Mouse (Mus musculus): ENCODE measurements around the gene Fndc10. TPM values are rescaled to one million over a fixed set of nuclear protein-coding genes. Genes with fewer than 3 reads are reported as not detected.
"Not testable (repeated sequence)": the region's sequence is repeated elsewhere in the genome, so short reads cannot be mapped to it uniquely, and the experiment has no call there.

Gene Fndc10
- total and polyA plus RNA-seq, 3 experiments: 0.16 TPM; not detected in 2

GRCm38 (mm10) chr4:155739152-155739551 is 45.0 kb downstream of the Fndc10 start:
- peaks cover 89% of the 10 kb centered on the region for H3K36me3 ChIP-seq (replicated peaks)
- peaks cover 29% of the 10 kb centered on the region for H3K4me1 ChIP-seq (ENCODE audit: insufficient read depth, low read depth, low read length)
- no peak overlapping the region; the same call in 1 of the 2 replicates for H3K4me3 ChIP-seq (ENCODE audit: low read depth, low read length)
- DNase-seq (ENCODE audit: low spot score): no peak
- H3K9me3 ChIP-seq (replicated peaks): no peaks in the 10 kb centered on the region
- ATAC-seq (ENCODE audit: extremely low read depth, insufficient number of reproducible peaks, low FRiP score, poor library complexity, severe bottlenecking): no peak
- H3K27me3 ChIP-seq (ENCODE audit: insufficient read depth, low read length): no peaks in the 10 kb centered on the region
- TF ChIP-seq CTCF (IDR thresholded peaks at IDR 0.05; ENCODE audit: low read depth, low read length) (no peak), TAL1 (conservative IDR thresholded peaks at IDR 0.05; ENCODE audit: low read depth, low read length) (no peak), GATA2 (IDR thresholded peaks at IDR 0.05; ENCODE audit: borderline replicate concordance, low read depth, low read length) (no peak), POLR2AphosphoS5 (IDR thresholded peaks at IDR 0.05; ENCODE audit: insufficient replicate concordance, low read depth, low read length) (no peak), GATA1 (IDR thresholded peaks at IDR 0.05; ENCODE audit: borderline replicate concordance, low read length) (no peak)

- H3K4me1 ChIP-seq (ENCODE audit: insufficient read depth, low read depth, low read length): peaks cover 26% of the 10 kb centered on the region
- DNase-seq (ENCODE audit: low spot score) (no peak), ATAC-seq (ENCODE audit: extremely low read depth, insufficient number of reproducible peaks, low FRiP score, poor library complexity, severe bottlenecking) (no peak)
- H3K27me3 ChIP-seq (ENCODE audit: insufficient read depth, low read length): no peaks in the 10 kb centered on the region
- peaks cover 95% of the 10 kb centered on the region for H3K36me3 ChIP-seq (replicated peaks)
- H3K9me3 ChIP-seq (replicated peaks): no peaks in the 10 kb centered on the region
- peak overlapping the region; percentile 39 for H3K4me3 ChIP-seq (ENCODE audit: low read depth, low read length)
- TF ChIP-seq GATA1 (IDR thresholded peaks at IDR 0.05; ENCODE audit: borderline replicate concordance, low read length) (no peak), GATA2 (IDR thresholded peaks at IDR 0.05; ENCODE audit: borderline replicate concordance, low read depth, low read length) (no peak), TAL1 (conservative IDR thresholded peaks at IDR 0.05; ENCODE audit: low read depth, low read length) (no peak), POLR2AphosphoS5 (IDR thresholded peaks at IDR 0.05; ENCODE audit: insufficient replicate concordance, low read depth, low read length) (no peak), CTCF (IDR thresholded peaks at IDR 0.05; ENCODE audit: low read depth, low read length) (no peak)
Measured at GRCm38 (mm10) chr4:155739741-155740636, 45.8 kb downstream of the Fndc10 start.

- DNase-seq (ENCODE audit: low spot score); ATAC-seq (ENCODE audit: extremely low read depth, insufficient number of reproducible peaks, low FRiP score, poor library complexity, severe bottlenecking); H3K9me3 ChIP-seq (replicated peaks); H3K4me3 ChIP-seq (ENCODE audit: low read depth, low read length); H3K27me3 ChIP-seq (ENCODE audit: insufficient read depth, low read length): not testable (repeated sequence)
- Histone ChIP-seq H3K36me3 (replicated peaks) (peaks cover 100% of the 10 kb centered on the region), H3K4me1 (ENCODE audit: insufficient read depth, low read depth, low read length) (peaks cover 23% of the 10 kb centered on the region)
Measured at GRCm38 (mm10) chr4:155740681-155741080, 46.5 kb downstream of the Fndc10 start.

GRCm38 (mm10) chr4:155742684-155743083 is 48.5 kb downstream of the Fndc10 start:
- Histone ChIP-seq H3K9me3 (replicated peaks) (no peaks in the 10 kb centered on the region), H3K4me3 (ENCODE audit: low read depth, low read length) (no peak overlapping the region), H3K4me1 (ENCODE audit: insufficient read depth, low read depth, low read length) (peaks cover 18% of the 10 kb centered on the region), H3K27me3 (ENCODE audit: insufficient read depth, low read length) (no peaks in the 10 kb centered on the region), H3K36me3 (replicated peaks) (peaks cover 100% of the 10 kb centered on the region)
- DNase-seq (ENCODE audit: low spot score) (no peak), ATAC-seq (ENCODE audit: extremely low read depth, insufficient number of reproducible peaks, low FRiP score, poor library complexity, severe bottlenecking) (no peak)
- TF ChIP-seq CTCF (IDR thresholded peaks at IDR 0.05; ENCODE audit: low read depth, low read length) (no peak), GATA1 (IDR thresholded peaks at IDR 0.05; ENCODE audit: borderline replicate concordance, low read length) (no peak), GATA2 (IDR thresholded peaks at IDR 0.05; ENCODE audit: borderline replicate concordance, low read depth, low read length) (no peak), TAL1 (conservative IDR thresholded peaks at IDR 0.05; ENCODE audit: low read depth, low read length) (no peak), POLR2AphosphoS5 (IDR thresholded peaks at IDR 0.05; ENCODE audit: insufficient replicate concordance, low read depth, low read length) (no peak)

GRCm38 (mm10) chr4:155744474-155744873 is 50.3 kb downstream of the Fndc10 start:
- no peak for ATAC-seq (ENCODE audit: extremely low read depth, insufficient number of reproducible peaks, low FRiP score, poor library complexity, severe bottlenecking)
- Histone ChIP-seq H3K36me3 (replicated peaks) (peaks cover 100% of the 10 kb centered on the region), H3K9me3 (replicated peaks) (no peaks in the 10 kb centered on the region), H3K4me1 (ENCODE audit: insufficient read depth, low read depth, low read length) (peaks cover 14% of the 10 kb centered on the region), H3K27me3 (ENCODE audit: insufficient read depth, low read length) (no peaks in the 10 kb centered on the region), H3K4me3 (ENCODE audit: low read depth, low read length) (no peak overlapping the region)
- no peak for DNase-seq (ENCODE audit: low spot score)
- TF ChIP-seq POLR2AphosphoS5 (IDR thresholded peaks at IDR 0.05; ENCODE audit: insufficient replicate concordance, low read depth, low read length) (no peak), TAL1 (conservative IDR thresholded peaks at IDR 0.05; ENCODE audit: low read depth, low read length) (no peak), GATA1 (IDR thresholded peaks at IDR 0.05; ENCODE audit: borderline replicate concordance, low read length) (no peak), CTCF (IDR thresholded peaks at IDR 0.05; ENCODE audit: low read depth, low read length) (no peak), GATA2 (IDR thresholded peaks at IDR 0.05; ENCODE audit: borderline replicate concordance, low read depth, low read length) (no peak)

GRCm38 (mm10) chr4:155745136-155745535 is 51.0 kb downstream of the Fndc10 start:
- Histone ChIP-seq H3K4me3 (ENCODE audit: low read depth, low read length) (no peak overlapping the region), H3K27me3 (ENCODE audit: insufficient read depth, low read length) (no peaks in the 10 kb centered on the region), H3K9me3 (replicated peaks) (no peaks in the 10 kb centered on the region), H3K4me1 (ENCODE audit: insufficient read depth, low read depth, low read length) (peaks cover 16% of the 10 kb centered on the region), H3K36me3 (replicated peaks) (peaks cover 100% of the 10 kb centered on the region)
- no peak for DNase-seq (ENCODE audit: low spot score)
- no peak for TF ChIP-seq GATA2 (IDR thresholded peaks at IDR 0.05; ENCODE audit: borderline replicate concordance, low read depth, low read length)
- TF ChIP-seq GATA1 (IDR thresholded peaks at IDR 0.05; ENCODE audit: borderline replicate concordance, low read length): no peak
- TF ChIP-seq CTCF (IDR thresholded peaks at IDR 0.05; ENCODE audit: low read depth, low read length): no peak
- TF ChIP-seq TAL1 (conservative IDR thresholded peaks at IDR 0.05; ENCODE audit: low read depth, low read length): no peak
- TF ChIP-seq POLR2AphosphoS5 (IDR thresholded peaks at IDR 0.05; ENCODE audit: insufficient replicate concordance, low read depth, low read length): no peak
- no peak for ATAC-seq (ENCODE audit: extremely low read depth, insufficient number of reproducible peaks, low FRiP score, poor library complexity, severe bottlenecking)

Other genes with a start within 250 kb of the Fndc10 start
Only the 20 nearest of the 25 such genes appear.
- gene Nadk, start 132.0 kb upstream of the Fndc10 start, total RNA-seq (2014; fragmentation: Nextera tagmentation): 50.4 and 61.6 TPM in 2 replicates
- gene Nadk, start 132.0 kb upstream of the Fndc10 start, total RNA-seq (2017): 67.5 and 76.3 TPM in 2 replicates
- gene Nadk, start 132.0 kb upstream of the Fndc10 start, polyA plus RNA-seq (2012): 49.5 and 58.4 TPM in 2 replicates
- gene Slc35e2, start 92.9 kb upstream of the Fndc10 start, total RNA-seq (2014; fragmentation: Nextera tagmentation): 34.4 and 41.1 TPM in 2 replicates
- 20.3 and 23.3 TPM in 2 replicates for gene Slc35e2, start 92.9 kb upstream of the Fndc10 start, total RNA-seq (2017)
- gene Slc35e2, start 92.9 kb upstream of the Fndc10 start, polyA plus RNA-seq (2012): 2.0 and 2.3 TPM in 2 replicates
- gene Cdk11b, start 69.5 kb upstream of the Fndc10 start, total RNA-seq (2014; fragmentation: Nextera tagmentation): 86.4 and 106 TPM in 2 replicates
- gene Cdk11b, start 69.5 kb upstream of the Fndc10 start, total RNA-seq (2017): 41.4 and 53.3 TPM in 2 replicates
- 114 and 144 TPM in 2 replicates for gene Cdk11b, start 69.5 kb upstream of the Fndc10 start, polyA plus RNA-seq (2012)
- not detected in 2 replicates for gene Gm10563, start 48.9 kb upstream of the Fndc10 start, total RNA-seq (2014; fragmentation: Nextera tagmentation)
- gene Gm10563, start 48.9 kb upstream of the Fndc10 start, total RNA-seq (2017): not detected in 2 replicates
- gene Gm10563, start 48.9 kb upstream of the Fndc10 start, polyA plus RNA-seq (2012): not detected in 2 replicates
- gene Mmp23, start 41.0 kb upstream of the Fndc10 start, total RNA-seq (2014; fragmentation: Nextera tagmentation): not detected in 2 replicates
- gene Mmp23, start 41.0 kb upstream of the Fndc10 start, total RNA-seq (2017): 0.12 and 0.71 TPM in 2 replicates
- gene Mmp23, start 41.0 kb upstream of the Fndc10 start, polyA plus RNA-seq (2012): 0.08 and 0.29 TPM in 2 replicates
- 5.8 and 9.6 TPM in 2 replicates for gene Mib2, start 25.1 kb upstream of the Fndc10 start, total RNA-seq (2014; fragmentation: Nextera tagmentation)
- gene Mib2, start 25.1 kb upstream of the Fndc10 start, total RNA-seq (2017): 16.7 and 17.3 TPM in 2 replicates
- gene Mib2, start 25.1 kb upstream of the Fndc10 start, polyA plus RNA-seq (2012): 36.0 and 36.9 TPM in 2 replicates
- 195 and 204 TPM in 2 replicates for gene Ssu72, start 10.5 kb downstream of the Fndc10 start, total RNA-seq (2014; fragmentation: Nextera tagmentation)
- 184 and 186 TPM in 2 replicates for gene Ssu72, start 10.5 kb downstream of the Fndc10 start, total RNA-seq (2017)
- gene Ssu72, start 10.5 kb downstream of the Fndc10 start, polyA plus RNA-seq (2012): 74.7 and 91.4 TPM in 2 replicates
- 0.58 and 0.68 TPM in 2 replicates for gene Tmem240, start 40.5 kb downstream of the Fndc10 start, total RNA-seq (2014; fragmentation: Nextera tagmentation)
- gene Tmem240, start 40.5 kb downstream of the Fndc10 start, total RNA-seq (2017): 0.55 and 0.64 TPM in 2 replicates
- 0.94 and 0.98 TPM in 2 replicates for gene Tmem240, start 40.5 kb downstream of the Fndc10 start, polyA plus RNA-seq (2012)
- 43.2 and 64.6 TPM in 2 replicates for gene Atad3a, start 66.8 kb downstream of the Fndc10 start, total RNA-seq (2014; fragmentation: Nextera tagmentation)
- gene Atad3a, start 66.8 kb downstream of the Fndc10 start, total RNA-seq (2017): 58.8 and 61.5 TPM in 2 replicates
- 65.7 and 70.7 TPM in 2 replicates for gene Atad3a, start 66.8 kb downstream of the Fndc10 start, polyA plus RNA-seq (2012)
- 0.39 and 0.68 TPM in 2 replicates for gene Vwa1, start 80.4 kb downstream of the Fndc10 start, total RNA-seq (2014; fragmentation: Nextera tagmentation)
- gene Vwa1, start 80.4 kb downstream of the Fndc10 start, total RNA-seq (2017): 0.93 and 1.0 TPM in 2 replicates
- gene Vwa1, start 80.4 kb downstream of the Fndc10 start, polyA plus RNA-seq (2012): 0.09 and 0.10 TPM in 2 replicates
- not detected in 2 replicates for gene Tmem88b, start 91.5 kb downstream of the Fndc10 start, total RNA-seq (2014; fragmentation: Nextera tagmentation)
- 0.05 and 0.06 TPM in 2 replicates for gene Tmem88b, start 91.5 kb downstream of the Fndc10 start, total RNA-seq (2017)
- 0.01 TPM in 1 of 2 replicates, not detected in the other for gene Tmem88b, start 91.5 kb downstream of the Fndc10 start, polyA plus RNA-seq (2012)
- not detected in 2 replicates for gene Ankrd65, start 96.1 kb downstream of the Fndc10 start, total RNA-seq (2014; fragmentation: Nextera tagmentation)
- not detected in 2 replicates for gene Ankrd65, start 96.1 kb downstream of the Fndc10 start, total RNA-seq (2017)
- not detected in 2 replicates for gene Ankrd65, start 96.1 kb downstream of the Fndc10 start, polyA plus RNA-seq (2012)
- gene Mrpl20, start 108.5 kb downstream of the Fndc10 start, total RNA-seq (2014; fragmentation: Nextera tagmentation): 86.3 and 97.2 TPM in 2 replicates
- 85.3 and 124 TPM in 2 replicates for gene Mrpl20, start 108.5 kb downstream of the Fndc10 start, total RNA-seq (2017)
- 15.1 and 17.9 TPM in 2 replicates for gene Mrpl20, start 108.5 kb downstream of the Fndc10 start, polyA plus RNA-seq (2012)
- 121 and 171 TPM in 2 replicates for gene Ccnl2, start 118.1 kb downstream of the Fndc10 start, total RNA-seq (2014; fragmentation: Nextera tagmentation)
- 125 and 150 TPM in 2 replicates for gene Ccnl2, start 118.1 kb downstream of the Fndc10 start, total RNA-seq (2017)
- 33.0 and 41.8 TPM in 2 replicates for gene Ccnl2, start 118.1 kb downstream of the Fndc10 start, polyA plus RNA-seq (2012)
- gene Aurkaip1, start 136.9 kb downstream of the Fndc10 start, total RNA-seq (2014; fragmentation: Nextera tagmentation): 147 and 155 TPM in 2 replicates
- gene Aurkaip1, start 136.9 kb downstream of the Fndc10 start, total RNA-seq (2017): 158 and 160 TPM in 2 replicates
- gene Aurkaip1, start 136.9 kb downstream of the Fndc10 start, polyA plus RNA-seq (2012): 291 and 293 TPM in 2 replicates
- gene Mxra8, start 145.3 kb downstream of the Fndc10 start, total RNA-seq (2014; fragmentation: Nextera tagmentation): not detected in 2 replicates
- gene Mxra8, start 145.3 kb downstream of the Fndc10 start, total RNA-seq (2017): 0.33 and 0.46 TPM in 2 replicates
- gene Mxra8, start 145.3 kb downstream of the Fndc10 start, polyA plus RNA-seq (2012): not detected in 2 replicates
- 14.4 and 16.8 TPM in 2 replicates for gene Dvl1, start 153.1 kb downstream of the Fndc10 start, total RNA-seq (2014; fragmentation: Nextera tagmentation)
- gene Dvl1, start 153.1 kb downstream of the Fndc10 start, total RNA-seq (2017): 9.2 and 13.7 TPM in 2 replicates
- 77.7 and 92.8 TPM in 2 replicates for gene Dvl1, start 153.1 kb downstream of the Fndc10 start, polyA plus RNA-seq (2012)
- 1.6 and 1.7 TPM in 2 replicates for gene Tas1r3, start 169.0 kb downstream of the Fndc10 start, total RNA-seq (2014; fragmentation: Nextera tagmentation)
- gene Tas1r3, start 169.0 kb downstream of the Fndc10 start, total RNA-seq (2017): 0.52 and 0.60 TPM in 2 replicates
- 0.02 and 0.03 TPM in 2 replicates for gene Tas1r3, start 169.0 kb downstream of the Fndc10 start, polyA plus RNA-seq (2012)
- 6.7 and 11.8 TPM in 2 replicates for gene Cptp, start 175.1 kb downstream of the Fndc10 start, total RNA-seq (2014; fragmentation: Nextera tagmentation)
- gene Cptp, start 175.1 kb downstream of the Fndc10 start, total RNA-seq (2017): 9.3 and 9.5 TPM in 2 replicates
- 1.1 and 3.6 TPM in 2 replicates for gene Cptp, start 175.1 kb downstream of the Fndc10 start, polyA plus RNA-seq (2012)
- 35.6 and 47.3 TPM in 2 replicates for gene Ints11, start 175.2 kb downstream of the Fndc10 start, total RNA-seq (2014; fragmentation: Nextera tagmentation)
- 43.5 and 63.3 TPM in 2 replicates for gene Ints11, start 175.2 kb downstream of the Fndc10 start, total RNA-seq (2017)
- gene Ints11, start 175.2 kb downstream of the Fndc10 start, polyA plus RNA-seq (2012): 21.7 and 26.8 TPM in 2 replicates